Mouse (Mus musculus) embryo, embryonic 10 days (tissue): ENCODE results near the gene Podxl2.

Experiments
- DNase-seq: peaks from one replicate; pipeline ENCODE4 v3.0.0-alpha.2; 2015; ENCODE audit warnings: low spot score

Gene Podxl2

GRCm38 (mm10) chr6:88827395-88828205, 47.2 kb downstream of the Podxl2 start:
- no peak for DNase-seq

GRCm38 (mm10) chr6:88826965-88827364, 47.9 kb downstream of the Podxl2 start:
- DNase-seq = no peak

GRCm38 (mm10) chr6:88826545-88826944, 48.3 kb downstream of the Podxl2 start:
- peak; percentile 76 for DNase-seq

- DNase-seq = no peak
Measured at GRCm38 (mm10) chr6:88826088-88826487, 48.8 kb downstream of the Podxl2 start.

- no peak for DNase-seq
Measured at GRCm38 (mm10) chr6:88824183-88824582, 50.7 kb downstream of the Podxl2 start.

- no peak for DNase-seq
Measured at GRCm38 (mm10) chr6:88821901-88822300, 52.9 kb downstream of the Podxl2 start.

- DNase-seq = no peak
Measured at GRCm38 (mm10) chr6:88821294-88821693, 53.5 kb downstream of the Podxl2 start.

- DNase-seq = no peak
Measured at GRCm38 (mm10) chr6:88820853-88821252, 54.0 kb downstream of the Podxl2 start.

- DNase-seq = no peak
Measured at GRCm38 (mm10) chr6:88816913-88817312, 57.9 kb downstream of the Podxl2 start.

GRCm38 (mm10) chr6:88815489-88815888, 59.4 kb downstream of the Podxl2 start:
- DNase-seq = no peak

GRCm38 (mm10) chr6:88815036-88815435, 59.8 kb downstream of the Podxl2 start:
- no peak for DNase-seq

GRCm38 (mm10) chr6:88813832-88814231, 61.0 kb downstream of the Podxl2 start:
- no peak for DNase-seq

- DNase-seq = peak; percentile 71
Measured at GRCm38 (mm10) chr6:88812886-88813285, 62.0 kb downstream of the Podxl2 start.

GRCm38 (mm10) chr6:88811880-88812400, 62.9 kb downstream of the Podxl2 start:
- no peak for DNase-seq

GRCm38 (mm10) chr6:88811396-88811795, 63.4 kb downstream of the Podxl2 start:
- no peak for DNase-seq

- no peak for DNase-seq
Measured at GRCm38 (mm10) chr6:88810291-88810690, 64.6 kb downstream of the Podxl2 start.

- DNase-seq = no peak
Measured at GRCm38 (mm10) chr6:88809091-88810037, 65.5 kb downstream of the Podxl2 start.

GRCm38 (mm10) chr6:88804966-88805577, 69.8 kb downstream of the Podxl2 start:
- DNase-seq = no peak

- DNase-seq = no peak
Measured at GRCm38 (mm10) chr6:88803957-88804695, 70.7 kb downstream of the Podxl2 start.

GRCm38 (mm10) chr6:88803051-88803450, 71.8 kb downstream of the Podxl2 start:
- DNase-seq = no peak

- DNase-seq = no peak
Measured at GRCm38 (mm10) chr6:88800735-88801134, 74.1 kb downstream of the Podxl2 start.
